Mouse (Mus musculus): ENCODE measurements around the gene Klk10.

- TF ChIP-seq CTCF (IDR thresholded peaks at IDR 0.05; ENCODE audit: control insufficient read depth, insufficient read depth, insufficient replicate concordance, low read depth, low read length), result no peak
- TF ChIP-seq POLR2A (IDR thresholded peaks at IDR 0.05; ENCODE audit: control insufficient read depth, low read depth, low read length), result no peak
Observed at GRCm38 (mm10) chr7:43774364-43774763, 6.5 kb upstream of the Klk10 start, which contains the start of gene Klk11.

Data from testis, adult 2 months (tissue).